Mouse (Mus musculus) stomach, postnatal 0 days (tissue): ENCODE measurements around the gene Gpr19.

Source experiments
- CTCF ChIP-seq: IDR thresholded peaks from 2 replicates; pipeline ENCODE4 v1.5.1; 2016; ENCODE audit warnings: antibody characterized with exemption, low read depth, mild to moderate bottlenecking, moderate library complexity
- EP300 ChIP-seq: optimal IDR thresholded peaks from 2 replicates; pipeline ENCODE3; 2016; ENCODE audit warnings: antibody characterized with exemption

DNA sequence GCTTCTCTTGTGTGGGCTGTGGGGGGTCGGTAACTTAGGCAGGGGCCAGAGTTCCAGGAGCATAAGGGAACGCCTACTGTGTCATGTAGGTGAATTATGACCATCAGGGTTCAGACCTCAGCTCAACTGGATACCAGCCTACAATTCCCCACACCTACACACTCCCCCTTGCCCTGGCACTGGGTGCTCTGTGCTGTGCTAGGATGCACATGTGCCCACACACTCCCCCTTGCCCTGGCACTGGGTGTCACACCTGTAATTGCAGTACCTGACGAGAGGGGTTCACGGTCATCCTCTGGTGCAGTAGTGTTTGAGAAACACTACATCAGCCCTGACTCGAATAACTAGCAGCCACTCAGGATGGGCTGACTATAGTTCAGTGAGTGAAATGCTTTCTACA, 43.6 kb downstream of the Gpr19 start:
- TF ChIP-seq CTCF (no peak), EP300 (no peak)
